Mouse (Mus musculus): Measurements from ENCODE around the gene Stip1.
"Not testable (repeated sequence)": the region's sequence is repeated elsewhere in the genome, so short reads cannot be mapped to it uniquely, and the experiment has no call there.

Gene Stip1

GRCm38 (mm10) chr19:7062916-7063315 is 23.1 kb upstream of the Stip1 start:
- DNase-seq, result no peak

GRCm38 (mm10) chr19:7062110-7062509 is 22.3 kb upstream of the Stip1 start:
- no peak for DNase-seq

GRCm38 (mm10) chr19:7058541-7058940 is 18.8 kb upstream of the Stip1 start:
- DNase-seq, result no peak

GRCm38 (mm10) chr19:7057722-7058207 is 18.0 kb upstream of the Stip1 start:
- peak; percentile 53 to 66 for DNase-seq

- DNase-seq, result no peak
Observed at GRCm38 (mm10) chr19:7057126-7057721, 17.5 kb upstream of the Stip1 start.

- peak; percentile 74 to 82 for DNase-seq
Observed at GRCm38 (mm10) chr19:7056248-7057087, 16.7 kb upstream of the Stip1 start, which contains the start of gene Macrod1. Gene Macrod1 (plus strand): TSS chr19:7056810.

GRCm38 (mm10) chr19:7055173-7055572 is 15.4 kb upstream of the Stip1 start:
- no peak for DNase-seq

GRCm38 (mm10) chr19:7054772-7055171 is 15.0 kb upstream of the Stip1 start:
- no peak for DNase-seq

- not testable (repeated sequence) for DNase-seq
Observed at GRCm38 (mm10) chr19:7053382-7053781, 13.6 kb upstream of the Stip1 start.

GRCm38 (mm10) chr19:7044706-7045105 is 4.9 kb upstream of the Stip1 start:
- DNase-seq, result no peak

- DNase-seq, result no peak
Observed at GRCm38 (mm10) chr19:7044279-7044678, 4.5 kb upstream of the Stip1 start.

GRCm38 (mm10) chr19:7041171-7041570 is 1.4 kb upstream of the Stip1 start:
- no peak for DNase-seq

- no peak for DNase-seq
Observed at GRCm38 (mm10) chr19:7040637-7041130, 917 bp upstream of the Stip1 start.

GRCm38 (mm10) chr19:7039088-7039720 is 563 bp downstream of the Stip1 start:
- DNase-seq, result peak; percentile 61 to 74

- no peak for DNase-seq
Observed at GRCm38 (mm10) chr19:7034006-7034405, 5.8 kb downstream of the Stip1 start.

- DNase-seq, result no peak
Observed at GRCm38 (mm10) chr19:7029531-7029930, 10.2 kb downstream of the Stip1 start.

- DNase-seq, result peak; percentile 75 to 77
Observed at GRCm38 (mm10) chr19:7020224-7020641, 19.5 kb downstream of the Stip1 start.

- DNase-seq, result peak; percentile 84 to 88
Observed at GRCm38 (mm10) chr19:7019191-7019590, 20.6 kb downstream of the Stip1 start, which contains the start of gene Fermt3. Gene Fermt3 (minus strand): TSS chr19:7019469.

GRCm38 (mm10) chr19:7018546-7018945 is 21.2 kb downstream of the Stip1 start:
- DNase-seq, result peak; percentile 37

GRCm38 (mm10) chr19:7017541-7018457 is 22.0 kb downstream of the Stip1 start:
- peak; percentile 58 to 72 for DNase-seq

GRCm38 (mm10) chr19:7014481-7015135 is 25.2 kb downstream of the Stip1 start:
- DNase-seq, result no peak

All from thymus, postnatal 36 days (tissue).